In genomic region chr15:94981798-94982197, GRCm38 (mm10) we compare ENCODE assay signal across 12 mouse cellular contexts.
"Had no signal": no experiment of that assay in that cellular context is flagged by ENCODE, and none has a peak within 500 bp of the region (broad histone marks: within the 10 kb centered on the region; RNA-seq: fewer than 3 reads in every experiment).

No protein-coding gene starts in this region.

- H3K27ac ChIP-seq: limb, embryonic 15.5 days; liver, embryonic 12.5 days; midbrain, embryonic 10.5 days; neural tube, embryonic 15.5 days had no signal

- DNase-seq: kidney, adult 8-10 months; kidney, postnatal 25 days; lung, embryonic 14.5 days; lung, postnatal 10 days; lung, postnatal 4 days; midbrain, embryonic 14.5 days; thymus, postnatal 4 days had no signal

- H3K4me3 ChIP-seq: limb, embryonic 15.5 days; liver, embryonic 12.5 days; midbrain, embryonic 10.5 days; myocyte; neural tube, embryonic 15.5 days had no signal
